Mouse (Mus musculus): ENCODE results near the gene Clrn3.

- TF ChIP-seq CTCF (IDR thresholded peaks at IDR 0.05 in 2 of 3, conservative IDR thresholded peaks at IDR 0.05 in 1 of 3; ENCODE audit: control insufficient read depth in 1 of 3, insufficient read depth in 1 of 3, low read depth in 2 of 3, low read length in 3 of 3, poor library complexity in 1 of 3, severe bottlenecking in 1 of 3) (no peak), EP300 (IDR thresholded peaks at IDR 0.05; ENCODE audit: low read depth in 1 of 2, low read length in 2 of 2) (no peak), POLR2A (IDR thresholded peaks at IDR 0.05; ENCODE audit: control insufficient read depth in 1 of 2, insufficient read depth in 1 of 2, low read depth in 1 of 2, low read length in 2 of 2, poor library complexity in 1 of 2) (no peak), ZKSCAN1 (IDR thresholded peaks at IDR 0.05; ENCODE audit: low read depth, low read length) (no peak), MAFK (IDR thresholded peaks at IDR 0.05; ENCODE audit: borderline replicate concordance, low read depth, low read length) (no peak), USF2 (IDR thresholded peaks at IDR 0.05; ENCODE audit: borderline replicate concordance in 1 of 2, insufficient read depth in 1 of 2, low read depth in 1 of 2, low read length in 2 of 2) (no peak), ZC3H11A (IDR thresholded peaks at IDR 0.05; ENCODE audit: low read depth, low read length) (no peak)
These were observed 43.2 kb downstream of the Clrn3 start for GRCm38 (mm10) chr7:135485116-135485795.

Measured in MEL (cell line).